Mouse (Mus musculus): ENCODE measurements around the gene Zfp771. TPM values are rescaled to one million over a fixed set of nuclear protein-coding genes. Genes with fewer than 3 reads are reported as not detected.
A peak's percentile ranks its signal among the peaks of the same experiment; 100 is the strongest.

Gene Zfp771
- total and polyA plus RNA-seq, 3 experiments, result 5.8 to 42.6 (median 11.9) TPM

- ATAC-seq (ENCODE audit: extremely low read depth, insufficient number of reproducible peaks, low FRiP score, poor library complexity, severe bottlenecking) (no peak), DNase-seq (ENCODE audit: low spot score) (no peak)
- H3K4me1 ChIP-seq (ENCODE audit: insufficient read depth, low read depth, low read length), result peaks cover 69% of the 10 kb centered on the region
- no peaks in the 10 kb centered on the region for H3K27me3 ChIP-seq (ENCODE audit: insufficient read depth, low read length)
- H3K4me3 ChIP-seq (ENCODE audit: low read depth, low read length), result no peak overlapping the region; the same call in 1 of the 2 replicates
- peaks cover 72% of the 10 kb centered on the region for H3K36me3 ChIP-seq (replicated peaks)
- TF ChIP-seq POLR2AphosphoS5 (IDR thresholded peaks at IDR 0.05; ENCODE audit: insufficient replicate concordance, low read depth, low read length) (no peak), TAL1 (conservative IDR thresholded peaks at IDR 0.05; ENCODE audit: low read depth, low read length) (no peak)
- H3K9me3 ChIP-seq (replicated peaks), result no peaks in the 10 kb centered on the region
Observed at GRCm38 (mm10) chr7:127255008-127255407, 10.9 kb downstream of the Zfp771 start.

GRCm38 (mm10) chr7:127255965-127256364, 11.9 kb downstream of the Zfp771 start:
- TF ChIP-seq GATA1 (IDR thresholded peaks at IDR 0.05; ENCODE audit: borderline replicate concordance, low read length), result no peak
- no peak for TF ChIP-seq CTCF (IDR thresholded peaks at IDR 0.05; ENCODE audit: low read depth, low read length)
- TF ChIP-seq GATA2 (IDR thresholded peaks at IDR 0.05; ENCODE audit: borderline replicate concordance, low read depth, low read length), result no peak
- no peak for TF ChIP-seq TAL1 (conservative IDR thresholded peaks at IDR 0.05; ENCODE audit: low read depth, low read length)
- no peak for TF ChIP-seq POLR2AphosphoS5 (IDR thresholded peaks at IDR 0.05; ENCODE audit: insufficient replicate concordance, low read depth, low read length)

GRCm38 (mm10) chr7:127256518-127256917, 12.4 kb downstream of the Zfp771 start:
- DNase-seq (ENCODE audit: low spot score), result no peak
- TF ChIP-seq TAL1 (conservative IDR thresholded peaks at IDR 0.05; ENCODE audit: low read depth, low read length) (no peak), POLR2AphosphoS5 (IDR thresholded peaks at IDR 0.05; ENCODE audit: insufficient replicate concordance, low read depth, low read length) (no peak), GATA1 (IDR thresholded peaks at IDR 0.05; ENCODE audit: borderline replicate concordance, low read length) (no peak), CTCF (IDR thresholded peaks at IDR 0.05; ENCODE audit: low read depth, low read length) (no peak), GATA2 (IDR thresholded peaks at IDR 0.05; ENCODE audit: borderline replicate concordance, low read depth, low read length) (no peak)
- H3K4me1 ChIP-seq (ENCODE audit: insufficient read depth, low read depth, low read length), result peaks cover 73% of the 10 kb centered on the region
- no peaks in the 10 kb centered on the region for H3K27me3 ChIP-seq (ENCODE audit: insufficient read depth, low read length)
- peaks cover 61% of the 10 kb centered on the region for H3K36me3 ChIP-seq (replicated peaks)
- H3K4me3 ChIP-seq (ENCODE audit: low read depth, low read length), result no peak overlapping the region
- no peaks in the 10 kb centered on the region for H3K9me3 ChIP-seq (replicated peaks)
- no peak for ATAC-seq (ENCODE audit: extremely low read depth, insufficient number of reproducible peaks, low FRiP score, poor library complexity, severe bottlenecking)

More at GRCm38 (mm10) chr7:127255965-127256364, 11.9 kb downstream of the Zfp771 start:
- Histone ChIP-seq H3K9me3 (replicated peaks) (no peaks in the 10 kb centered on the region), H3K4me3 (ENCODE audit: low read depth, low read length) (no peak overlapping the region), H3K4me1 (ENCODE audit: insufficient read depth, low read depth, low read length) (peaks cover 68% of the 10 kb centered on the region), H3K36me3 (replicated peaks) (peaks cover 65% of the 10 kb centered on the region), H3K27me3 (ENCODE audit: insufficient read depth, low read length) (no peaks in the 10 kb centered on the region)
- ATAC-seq (ENCODE audit: extremely low read depth, insufficient number of reproducible peaks, low FRiP score, poor library complexity, severe bottlenecking) (no peak), DNase-seq (ENCODE audit: low spot score) (no peak)

GRCm38 (mm10) chr7:127259186-127259905, 15.3 kb downstream of the Zfp771 start:
- Histone ChIP-seq H3K27me3 (ENCODE audit: insufficient read depth, low read length) (no peaks in the 10 kb centered on the region), H3K4me3 (ENCODE audit: low read depth, low read length) (peak overlapping the region; percentile 82), H3K36me3 (replicated peaks) (peaks cover 43% of the 10 kb centered on the region), H3K4me1 (ENCODE audit: insufficient read depth, low read depth, low read length) (peaks cover 73% of the 10 kb centered on the region), H3K9me3 (replicated peaks) (no peaks in the 10 kb centered on the region)
- no peak for DNase-seq (ENCODE audit: low spot score)
- TF ChIP-seq POLR2AphosphoS5 (IDR thresholded peaks at IDR 0.05; ENCODE audit: insufficient replicate concordance, low read depth, low read length) (no peak), CTCF (IDR thresholded peaks at IDR 0.05; ENCODE audit: low read depth, low read length) (no peak), TAL1 (conservative IDR thresholded peaks at IDR 0.05; ENCODE audit: low read depth, low read length) (no peak), GATA1 (IDR thresholded peaks at IDR 0.05; ENCODE audit: borderline replicate concordance, low read length) (no peak), GATA2 (IDR thresholded peaks at IDR 0.05; ENCODE audit: borderline replicate concordance, low read depth, low read length) (no peak)
- ATAC-seq (ENCODE audit: extremely low read depth, insufficient number of reproducible peaks, low FRiP score, poor library complexity, severe bottlenecking), result no peak

GRCm38 (mm10) chr7:127260309-127261111, 16.4 kb downstream of the Zfp771 start, which contains the start of gene Dctpp1:
Dctpp1 (minus strand) TSS chr7:127260709.
- peaks cover 38% of the 10 kb centered on the region for H3K36me3 ChIP-seq (replicated peaks)
- 0 out of 2 replicates have a peak, but pooled peaks cover 3% of the 10 kb centered on the region for H3K27me3 ChIP-seq (ENCODE audit: insufficient read depth, low read length)
- ATAC-seq (ENCODE audit: extremely low read depth, insufficient number of reproducible peaks, low FRiP score, poor library complexity, severe bottlenecking) (peak; percentile 97), DNase-seq (ENCODE audit: low spot score) (peak; percentile 92)
- H3K4me1 ChIP-seq (ENCODE audit: insufficient read depth, low read depth, low read length), result peaks cover 61% of the 10 kb centered on the region
- H3K4me3 ChIP-seq (ENCODE audit: low read depth, low read length), result peak within 1 kb of the TSS; percentile 82
- TF ChIP-seq GATA1 (IDR thresholded peaks at IDR 0.05; ENCODE audit: borderline replicate concordance, low read length), result no peak
- TF ChIP-seq CTCF (IDR thresholded peaks at IDR 0.05; ENCODE audit: low read depth, low read length), result peak; percentile 51; the same call in 1 of the 2 replicates
- H3K9me3 ChIP-seq (replicated peaks), result no peaks in the 10 kb centered on the region

GRCm38 (mm10) chr7:127262218-127262961, 18.3 kb downstream of the Zfp771 start:
- TF ChIP-seq GATA2 (IDR thresholded peaks at IDR 0.05; ENCODE audit: borderline replicate concordance, low read depth, low read length) (no peak), GATA1 (IDR thresholded peaks at IDR 0.05; ENCODE audit: borderline replicate concordance, low read length) (no peak), POLR2AphosphoS5 (IDR thresholded peaks at IDR 0.05; ENCODE audit: insufficient replicate concordance, low read depth, low read length) (no peak), TAL1 (conservative IDR thresholded peaks at IDR 0.05; ENCODE audit: low read depth, low read length) (no peak), CTCF (IDR thresholded peaks at IDR 0.05; ENCODE audit: low read depth, low read length) (no peak)
- H3K36me3 ChIP-seq (replicated peaks), result peaks cover 19% of the 10 kb centered on the region
- H3K27me3 ChIP-seq (ENCODE audit: insufficient read depth, low read length), result 0 out of 2 replicates have a peak, but pooled peaks cover 3% of the 10 kb centered on the region
- DNase-seq (ENCODE audit: low spot score), result no peak
- no peak for ATAC-seq (ENCODE audit: extremely low read depth, insufficient number of reproducible peaks, low FRiP score, poor library complexity, severe bottlenecking)
- H3K4me3 ChIP-seq (ENCODE audit: low read depth, low read length), result no peak overlapping the region
- H3K4me1 ChIP-seq (ENCODE audit: insufficient read depth, low read depth, low read length), result peaks cover 49% of the 10 kb centered on the region
- H3K9me3 ChIP-seq (replicated peaks), result no peaks in the 10 kb centered on the region

All from G1E (cell line).